Mouse (Mus musculus) forebrain, embryonic 14.5 days (tissue): ENCODE results near the gene Mtcp1. TPM values are rescaled to one million over a fixed set of nuclear protein-coding genes. Genes with fewer than 3 reads are reported as not detected.

ENCODE experiments used
- ATAC-seq: fragments of 200-750 bp; cut with Nextera tagmentation; 2 replicates; pipeline ENCODE4 v1.8.0; 2017; ENCODE audit warnings: mild to moderate bottlenecking, moderate library complexity
- DNase-seq: peaks from one replicate; pipeline ENCODE4 v3.0.0-alpha.2; 2015; ENCODE audit warnings: low spot score
- H3K27ac ChIP-seq: fragments of 300-500 bp; sonication (generic); 2 replicates; pipeline ENCODE4 v1.5.1; 2014; ENCODE audit warnings: low read depth, mild to moderate bottlenecking, control low read depth, low read length, moderate library complexity
- H3K27me3 ChIP-seq: fragments of 300-500 bp; sonication (generic); replicated peaks from 2 replicates; pipeline ENCODE4 v1.6.1; 2014; ENCODE audit warnings: low read length, control low read depth, mixed read lengths; ENCODE audit not compliant: control insufficient read depth, insufficient read depth
- H3K36me3 ChIP-seq: fragments of 300-500 bp; sonication (generic); 2 replicates; pipeline ENCODE4 v1.6.1; 2014; ENCODE audit warnings: low read length, control low read depth; ENCODE audit not compliant: control insufficient read depth, insufficient read depth
- H3K4me1 ChIP-seq: fragments of 300-500 bp; sonication (generic); 2 replicates; pipeline ENCODE4 v1.6.1; 2014; ENCODE audit warnings: antibody characterized with exemption, low read length, control low read depth; ENCODE audit not compliant: control insufficient read depth, insufficient read depth
- H3K4me2 ChIP-seq: fragments of 300-500 bp; sonication (generic); 2 replicates; pipeline ENCODE4 v1.6.1; 2014; ENCODE audit warnings: mild to moderate bottlenecking, control low read depth, low read length
- H3K4me3 ChIP-seq: fragments of 300-500 bp; sonication (generic); 2 replicates; pipeline ENCODE4 v1.5.1; 2014; ENCODE audit warnings: low read depth, low read length, control low read depth
- H3K9ac ChIP-seq: fragments of 300-500 bp; sonication (generic); 2 replicates; pipeline ENCODE4 v1.6.1; 2014; ENCODE audit warnings: mild to moderate bottlenecking, low read length, control low read depth, moderate library complexity
- H3K9me3 ChIP-seq: fragments of 300-500 bp; sonication (generic); replicated peaks from 2 replicates; pipeline ENCODE4 v1.6.1; 2016; ENCODE audit warnings: low read length, control low read depth, mixed read lengths; ENCODE audit not compliant: control insufficient read depth
- WGBS: fragments of 180-500 bp; shearing (Covaris S2); extraction: QIAGEN DNeasy Blood & Tissue Kit; methylation state at CpG from one replicate; pipeline ENCODE4 v1.1.7; 2014; 5-methylcytosine and 5-hydroxymethylcytosine counted together
- polyA plus RNA-seq: library from polyadenylated mRNA; unstranded; fragments of >200 nt; fragmentation: Nextera tagmentation; extraction: Ambion mirVana; gene quantifications from 2 replicates; pipeline ENCODE4 v1.2.1, GENCODE M21; 2014

Mtcp1 gene
- polyA plus RNA-seq, 1 experiment from 2014 or later, result 6.8 TPM

DNA sequence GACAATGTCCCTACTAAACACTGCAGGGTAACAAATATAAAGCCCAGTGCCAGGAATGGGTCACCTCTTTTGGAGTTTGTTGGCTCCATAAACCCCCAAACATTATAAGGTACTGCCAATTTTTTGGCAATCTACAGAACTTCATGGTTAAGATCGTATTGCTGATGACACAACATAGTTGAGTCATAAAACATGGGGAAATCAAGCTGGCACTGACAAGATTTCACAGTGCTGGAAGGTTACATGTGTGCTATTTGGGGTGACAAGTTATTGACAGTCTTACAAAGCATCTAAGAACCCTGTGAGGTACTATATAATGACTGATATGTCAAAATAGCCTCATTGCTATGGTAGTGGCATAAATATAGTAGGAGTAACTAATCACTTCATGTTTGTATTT is 35.2 kb downstream of the Mtcp1 start:
- 84% methylated on average over 1 of the region's 1 CpGs for WGBS
- Histone ChIP-seq H3K9me3 (no peaks in the 10 kb centered on the region), H3K36me3 (no peaks in the 10 kb centered on the region), H3K4me2 (no peak overlapping the region), H3K9ac (no peak overlapping the region), H3K27me3 (no peaks in the 10 kb centered on the region), H3K27ac (no peak overlapping the region), H3K4me1 (no peaks in the 10 kb centered on the region), H3K4me3 (no peak overlapping the region)
- ATAC-seq (no peak), DNase-seq (no peak)

DNA sequence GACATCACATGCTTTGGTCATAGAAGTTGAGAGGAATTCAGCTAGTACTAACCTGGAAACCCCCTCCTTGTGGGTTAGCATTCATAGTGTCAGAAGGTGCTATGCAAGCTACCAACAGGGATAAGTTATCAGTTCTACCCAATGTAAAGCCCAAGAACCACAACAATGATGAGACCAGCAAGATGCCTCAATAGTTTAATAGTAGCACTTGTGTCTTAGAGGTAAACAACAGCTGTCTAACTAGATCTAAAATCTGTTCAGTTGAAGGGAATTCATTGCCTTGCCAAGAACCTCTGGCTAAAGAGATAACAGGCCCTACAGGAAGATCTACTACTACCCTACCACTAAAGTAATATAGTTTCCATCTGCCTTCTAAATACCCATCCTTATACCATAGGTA is 39.6 kb downstream of the Mtcp1 start:
- no peak for DNase-seq
- Histone ChIP-seq H3K36me3 (no peaks in the 10 kb centered on the region), H3K27ac (no peak overlapping the region), H3K4me2 (no peak overlapping the region), H3K9me3 (no peaks in the 10 kb centered on the region), H3K4me1 (no peaks in the 10 kb centered on the region), H3K9ac (no peak overlapping the region), H3K27me3 (no peaks in the 10 kb centered on the region), H3K4me3 (no peak overlapping the region)
- ATAC-seq, result no peak

DNA sequence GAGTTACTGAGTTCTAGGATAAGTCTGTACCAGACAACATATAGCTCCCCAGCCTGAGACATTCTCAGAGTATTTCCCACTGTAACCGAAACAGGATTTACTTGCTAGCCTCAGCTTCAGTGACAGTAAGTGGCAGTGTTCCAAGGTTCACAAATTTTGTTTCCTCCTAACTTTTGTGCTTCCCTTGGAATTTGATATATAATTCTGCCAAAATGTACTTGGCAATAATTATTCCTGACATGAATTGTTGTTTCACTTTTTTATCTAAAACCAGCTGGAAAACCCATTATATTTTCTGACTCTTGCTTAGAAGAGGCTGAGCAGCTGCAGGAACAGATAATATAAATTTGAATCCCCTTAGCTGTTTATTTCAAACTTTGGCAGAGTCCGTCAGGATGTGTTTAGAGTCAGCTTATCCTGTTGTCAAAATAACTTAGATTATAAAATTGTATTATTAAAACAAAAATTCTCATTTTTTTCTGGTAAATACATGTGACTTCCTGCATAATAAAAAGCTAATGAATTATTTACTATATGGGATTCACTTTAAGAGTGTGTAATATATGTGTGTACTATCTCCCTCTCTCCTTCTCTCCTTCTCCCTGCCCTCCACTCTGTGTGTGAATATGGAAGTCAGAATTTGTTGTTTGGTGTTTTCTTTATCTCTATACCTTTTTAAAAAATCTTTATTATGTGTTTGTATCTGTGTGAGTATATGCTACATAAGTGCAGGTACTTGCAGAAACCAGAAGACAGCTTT is 43.5 kb downstream of the Mtcp1 start:
- Histone ChIP-seq H3K9ac (no peak overlapping the region), H3K4me2 (no peak overlapping the region), H3K9me3 (no peaks in the 10 kb centered on the region), H3K27me3 (no peaks in the 10 kb centered on the region), H3K27ac (no peak overlapping the region), H3K4me3 (no peak overlapping the region), H3K4me1 (no peaks in the 10 kb centered on the region), H3K36me3 (no peaks in the 10 kb centered on the region)
- ATAC-seq (no peak), DNase-seq (no peak)
- 82% methylated on average over 2 of the region's 2 CpGs for WGBS

DNA sequence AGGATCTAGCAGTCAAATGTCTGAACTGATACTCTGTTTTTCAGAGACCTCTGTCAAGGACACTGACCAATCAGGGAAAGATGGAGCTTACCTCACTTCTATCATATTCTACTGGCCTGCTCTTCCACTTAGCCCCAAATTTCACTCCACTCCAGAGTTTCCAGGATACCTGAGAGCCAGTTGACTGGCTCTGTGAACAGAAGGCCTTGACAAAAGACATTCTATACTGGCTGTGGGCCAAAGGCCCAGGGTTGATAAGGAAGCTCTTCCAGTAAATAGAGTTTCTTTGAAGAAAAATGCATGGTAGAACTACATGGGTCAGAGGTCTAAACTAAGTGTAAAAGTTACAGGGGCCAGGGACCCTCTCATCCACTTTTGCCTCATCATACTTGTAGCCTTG is 46.2 kb downstream of the Mtcp1 start:
- no peak overlapping the region for H3K4me3 ChIP-seq
- H3K36me3 ChIP-seq, result no peaks in the 10 kb centered on the region
- H3K27ac ChIP-seq, result no peak overlapping the region
- ATAC-seq (no peak), DNase-seq (no peak)
- no peaks in the 10 kb centered on the region for H3K9me3 ChIP-seq
- no peak overlapping the region for H3K4me2 ChIP-seq
- no peak overlapping the region for H3K9ac ChIP-seq
- no peaks in the 10 kb centered on the region for H3K4me1 ChIP-seq
- H3K27me3 ChIP-seq, result no peaks in the 10 kb centered on the region

Other genes with a start within 250 kb of the Mtcp1 start
- 40.1 and 40.8 TPM in 2 replicates for gene Fundc2, start 34.2 kb downstream of the Mtcp1 start, polyA plus RNA-seq
- gene F8, start 34.0 kb downstream of the Mtcp1 start, polyA plus RNA-seq, result 1.8 and 1.9 TPM in 2 replicates
- gene Cmc4, start within 50 bp of the Mtcp1 start, polyA plus RNA-seq, result 19.7 and 22.6 TPM in 2 replicates
- 63.1 and 67.7 TPM in 2 replicates for gene Brcc3, start within 50 bp of the Mtcp1 start, polyA plus RNA-seq
- 291 and 336 TPM in 2 replicates for gene Vbp1, start 97.7 kb upstream of the Mtcp1 start, polyA plus RNA-seq
- gene Rab39b, start 161.6 kb upstream of the Mtcp1 start, polyA plus RNA-seq, result 16.6 and 20.5 TPM in 2 replicates